Mouse (Mus musculus) B cell, adult (primary cell): ENCODE results near the gene Thoc3. TPM values are rescaled to one million over a fixed set of nuclear protein-coding genes. Genes with fewer than 3 reads are reported as not detected.

Experiments
- total RNA-seq: library from RNA; stranded (reverse); gene quantifications from 4 replicates; pipeline ENCODE4 v1.2.4, GENCODE M21; 2023; ENCODE audit not compliant: inconsistent age

Gene Thoc3
- 23.0 to 28.6 TPM (median 25.6 TPM) in 4 replicates for total RNA-seq

DNA sequence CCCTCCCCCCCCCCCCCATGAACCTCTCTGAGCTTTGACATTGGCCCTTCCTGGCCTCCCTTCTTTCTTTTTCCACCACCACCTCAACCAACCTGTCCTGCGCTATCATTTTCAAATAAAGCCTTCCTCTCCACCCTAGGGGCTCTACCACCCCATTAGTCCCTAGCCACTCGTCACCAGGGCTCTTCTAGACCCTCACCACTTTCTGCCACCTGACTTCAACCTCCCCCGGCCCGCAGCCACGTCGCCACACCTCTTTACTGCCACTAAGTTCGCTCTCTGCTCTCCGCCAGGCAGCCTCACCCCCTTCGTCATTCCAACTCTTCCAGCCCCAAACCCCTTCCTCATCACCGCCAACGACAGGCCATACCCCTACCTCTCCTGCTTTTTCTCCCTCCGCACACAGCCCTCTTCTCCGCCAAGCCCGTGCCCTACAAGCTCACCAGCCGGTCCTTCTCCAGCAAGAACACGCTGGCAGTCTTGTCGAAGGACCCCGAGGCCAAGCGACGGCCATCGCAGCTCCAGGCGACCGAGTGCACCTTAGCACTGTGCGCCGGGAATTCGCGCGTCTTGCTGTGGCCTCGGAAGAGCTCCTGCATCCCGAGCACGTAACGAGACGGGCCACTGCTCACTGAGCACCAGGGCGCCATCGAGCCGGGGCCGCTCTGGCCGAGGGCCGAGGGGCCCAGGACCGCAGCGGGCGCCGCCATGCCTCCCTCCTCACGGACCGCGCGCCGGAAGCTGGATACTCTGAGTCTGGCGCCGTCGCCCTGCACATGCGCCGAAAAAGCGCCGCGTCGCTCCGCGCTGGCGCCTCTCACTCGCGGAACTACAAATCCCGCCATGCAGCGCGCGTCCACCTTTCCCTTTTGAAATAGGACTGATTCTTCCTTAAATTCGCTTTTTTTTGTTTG lies at the start of gene Thoc3:
TSS of gene Thoc3 (minus strand) at position 752 of the 914 bp plus-strand sequence.

DNA sequence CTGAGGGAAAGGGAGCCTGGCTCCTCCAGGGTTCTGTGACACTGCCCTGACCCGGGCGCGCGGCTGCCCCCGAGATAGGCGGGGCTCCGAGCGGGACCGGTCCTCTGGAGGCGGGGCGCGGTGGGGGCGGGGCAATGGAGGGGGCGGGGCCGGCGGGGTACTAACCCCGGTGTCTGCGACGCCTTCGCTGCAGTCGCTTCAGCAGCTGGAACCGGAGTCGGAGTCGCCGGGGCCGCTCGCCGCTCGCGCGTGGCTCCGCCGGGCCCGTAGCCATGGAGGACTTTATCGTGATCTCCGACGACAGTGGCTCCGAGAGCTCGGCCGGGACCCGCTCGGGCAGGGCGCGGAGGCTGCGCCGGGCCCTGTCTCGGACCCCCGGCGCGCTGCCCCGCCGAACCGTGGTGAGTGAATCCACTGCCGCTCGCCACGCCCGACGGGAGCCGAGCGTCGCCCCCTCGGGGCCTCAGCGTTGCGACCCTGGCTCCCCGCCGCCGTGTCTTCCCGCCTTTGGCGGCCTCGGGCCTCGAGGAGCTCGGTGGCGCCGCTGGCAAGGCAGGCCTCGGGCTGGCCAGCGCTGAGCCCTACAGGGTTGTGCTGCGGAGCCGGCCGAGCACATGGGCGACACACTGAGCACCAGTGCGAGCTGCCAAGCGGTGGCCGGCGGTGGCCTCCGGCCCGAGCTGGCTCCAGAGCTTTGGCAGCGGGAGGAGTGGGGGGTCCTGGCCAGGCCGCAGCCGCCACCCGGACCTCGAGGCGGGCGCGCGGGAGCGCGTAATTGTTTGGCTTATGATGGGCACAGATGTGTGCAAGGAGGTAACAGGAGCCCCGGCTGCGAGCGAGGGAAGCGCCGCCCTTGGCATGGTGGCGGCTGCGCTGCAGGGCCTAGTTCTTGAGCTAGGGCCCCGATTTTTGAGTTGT lies 35.2 kb upstream of the Thoc3 start, which contains the start of gene Simc1:
TSS of gene Simc1 (plus strand) at position 176 of the 918 bp plus-strand sequence.

Other genes starting within 250 kb of the Thoc3 start
- 3.4 to 8.5 TPM (median 6.2 TPM) in 4 replicates for gene Cplx2, start 97.5 kb downstream of the Thoc3 start, total RNA-seq
- 18.9 to 27.2 TPM (median 22.0 TPM) in 4 replicates for gene Simc1, start 34.9 kb upstream of the Thoc3 start, total RNA-seq
- gene 4833439L19Rik, start 96.6 kb upstream of the Thoc3 start, total RNA-seq = 32.2 to 39.9 TPM (median 38.0 TPM) in 4 replicates
- gene Arl10, start 106.2 kb upstream of the Thoc3 start, total RNA-seq = 6.8 to 8.6 TPM (median 7.3 TPM) in 4 replicates
- 13.4 to 21.1 TPM (median 16.2 TPM) in 4 replicates for gene Nop16, start 121.2 kb upstream of the Thoc3 start, total RNA-seq
- gene Higd2a, start 121.4 kb upstream of the Thoc3 start, total RNA-seq = 61.3 to 69.6 TPM (median 64.9 TPM) in 4 replicates
- 16.4 to 21.7 TPM (median 20.8 TPM) in 4 replicates for gene Cltb, start 142.5 kb upstream of the Thoc3 start, total RNA-seq
- gene Faf2, start 152.9 kb upstream of the Thoc3 start, total RNA-seq = 63.9 to 72.2 TPM (median 66.1 TPM) in 4 replicates
- 247 to 275 TPM (median 269 TPM) in 4 replicates for gene Rnf44, start 225.1 kb upstream of the Thoc3 start, total RNA-seq
- gene Cdhr2, start 232.6 kb upstream of the Thoc3 start, total RNA-seq = not detected in 4 replicates